Mouse (Mus musculus): ENCODE measurements around the gene Bola1. TPM values are rescaled to one million over a fixed set of nuclear protein-coding genes. Genes with fewer than 3 reads are reported as not detected.
"Not testable (repeated sequence)": the region's sequence is repeated elsewhere in the genome, so short reads cannot be mapped to it uniquely, and the experiment has no call there.

Bola1 gene
- polyA plus RNA-seq, 1 experiment = 12.9 TPM

DNA sequence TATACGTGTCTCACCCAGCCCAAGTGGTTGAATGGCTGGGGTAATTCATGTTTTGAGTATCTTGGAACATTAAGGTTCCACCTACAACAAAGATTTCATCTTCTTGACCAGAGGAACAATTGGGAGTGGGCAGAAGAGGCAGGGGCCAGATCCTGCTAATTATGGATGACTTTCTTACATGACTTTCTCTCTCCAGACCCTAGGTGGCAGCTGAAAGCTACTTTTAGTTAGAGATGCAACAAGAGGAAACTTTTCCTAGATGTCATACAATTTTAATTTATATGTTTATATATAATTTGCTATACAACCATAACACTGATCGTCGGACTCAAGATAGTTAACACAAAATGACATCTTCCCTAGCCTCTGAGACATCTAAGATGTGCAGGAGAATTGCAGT is 11.7 kb downstream of the Bola1 start:
- H3K9me3 ChIP-seq (ENCODE audit: control insufficient read depth, low read length) = no peaks in the 10 kb centered on the region
- no peaks in the 10 kb centered on the region; the same call in 1 of the 2 replicates for H3K4me1 ChIP-seq (ENCODE audit: control insufficient read depth)
- no peak overlapping the region for H3K4me3 ChIP-seq (replicated peaks)
- H3K36me3 ChIP-seq (ENCODE audit: control insufficient read depth) = no peaks in the 10 kb centered on the region
- no peak for TF ChIP-seq TAL1 (IDR thresholded peaks at IDR 0.05; ENCODE audit: low read length)
- TF ChIP-seq GATA1 (IDR thresholded peaks at IDR 0.05; ENCODE audit: low read length) = no peak
- peaks cover 19% of the 10 kb centered on the region for H3K27me3 ChIP-seq (ENCODE audit: control insufficient read depth)

DNA sequence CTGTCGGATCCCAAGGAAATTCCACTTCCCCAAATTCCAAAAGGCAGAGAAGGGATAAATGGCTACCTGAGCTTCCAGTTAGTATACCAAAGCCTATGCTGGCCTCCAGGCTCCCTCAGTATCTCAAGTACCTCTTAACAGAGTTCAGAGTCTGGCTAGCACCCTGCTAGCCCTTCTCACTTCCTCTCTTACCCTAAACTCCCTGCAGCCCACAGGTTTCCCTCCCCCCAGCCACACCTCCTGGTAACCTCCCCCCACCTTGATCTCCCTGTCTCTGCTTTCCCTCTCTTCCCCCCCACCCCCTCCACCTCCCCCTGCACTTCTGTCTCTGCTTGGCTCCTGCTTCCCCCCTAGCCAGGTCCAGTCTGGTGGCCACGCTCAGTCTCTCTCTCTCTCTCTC is 19.8 kb downstream of the Bola1 start:
- no peak for TF ChIP-seq GATA1 (IDR thresholded peaks at IDR 0.05; ENCODE audit: low read length)
- H3K36me3 ChIP-seq (ENCODE audit: control insufficient read depth) = no peaks in the 10 kb centered on the region; the same call in 1 of the 2 replicates
- peaks cover 5% of the 10 kb centered on the region for H3K9me3 ChIP-seq (ENCODE audit: control insufficient read depth, low read length)
- no peaks in the 10 kb centered on the region for H3K27me3 ChIP-seq (ENCODE audit: control insufficient read depth)
- H3K4me1 ChIP-seq (ENCODE audit: control insufficient read depth) = peaks cover 34% of the 10 kb centered on the region
- H3K4me3 ChIP-seq (replicated peaks) = no peak overlapping the region

DNA sequence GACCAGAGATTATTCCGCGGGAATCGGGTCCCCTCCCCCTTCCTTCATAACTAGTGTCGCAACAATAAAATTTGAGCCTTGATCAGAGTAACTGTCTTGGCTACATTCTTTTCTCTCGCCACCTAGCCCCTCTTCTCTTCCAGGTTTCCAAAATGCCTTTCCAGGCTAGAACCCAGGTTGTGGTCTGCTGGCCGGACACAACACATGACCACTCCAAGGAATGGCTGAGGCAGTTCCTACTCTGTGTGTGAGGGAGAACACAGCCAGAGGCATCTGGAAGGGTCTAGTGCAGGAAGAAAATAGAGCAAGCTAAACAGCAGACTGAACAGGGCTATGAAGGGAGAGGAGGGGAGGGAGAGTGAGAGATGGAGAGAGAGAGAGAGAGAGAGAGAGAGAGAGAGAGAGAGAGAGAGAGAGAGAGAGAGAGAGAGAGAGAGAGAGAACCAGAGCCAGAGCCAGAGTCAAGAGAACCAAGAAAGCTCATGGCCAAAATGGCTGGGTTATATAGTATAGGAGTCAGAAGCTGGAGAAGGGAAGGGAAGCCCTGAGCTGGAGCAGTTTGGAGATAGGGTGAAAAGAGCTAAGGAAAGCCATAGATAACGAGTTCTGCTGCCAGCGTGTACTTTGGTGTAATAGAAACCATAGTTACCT is 20.8 kb downstream of the Bola1 start:
- not testable (repeated sequence) for H3K36me3 ChIP-seq (ENCODE audit: control insufficient read depth); H3K4me3 ChIP-seq (replicated peaks); H3K9me3 ChIP-seq (ENCODE audit: control insufficient read depth, low read length); H3K27me3 ChIP-seq (ENCODE audit: control insufficient read depth)
- peaks cover 34% of the 10 kb centered on the region for H3K4me1 ChIP-seq (ENCODE audit: control insufficient read depth)

DNA sequence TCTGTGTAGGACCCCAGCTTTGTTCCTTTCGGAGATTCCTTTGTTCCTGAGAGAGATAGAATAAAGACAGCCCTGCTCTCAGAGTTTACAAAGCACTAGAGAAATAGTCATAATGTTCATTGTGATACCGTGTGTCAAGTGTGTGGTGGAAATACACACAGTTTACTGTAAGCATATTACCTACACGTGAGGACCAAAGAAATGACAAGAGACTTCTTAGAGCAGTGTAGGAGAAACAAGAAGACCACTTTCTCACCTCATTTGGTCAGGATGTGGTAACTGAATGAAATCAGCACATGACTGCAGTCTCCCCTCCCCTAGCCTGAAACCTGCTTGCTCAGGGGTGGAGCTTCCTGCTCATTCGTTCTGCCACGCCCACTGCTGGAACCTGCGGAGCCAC is 21.3 kb downstream of the Bola1 start:
- H3K4me1 ChIP-seq (ENCODE audit: control insufficient read depth) = peaks cover 34% of the 10 kb centered on the region
- TF ChIP-seq TAL1 (IDR thresholded peaks at IDR 0.05; ENCODE audit: low read length) (no peak), GATA1 (IDR thresholded peaks at IDR 0.05; ENCODE audit: low read length) (no peak)

DNA sequence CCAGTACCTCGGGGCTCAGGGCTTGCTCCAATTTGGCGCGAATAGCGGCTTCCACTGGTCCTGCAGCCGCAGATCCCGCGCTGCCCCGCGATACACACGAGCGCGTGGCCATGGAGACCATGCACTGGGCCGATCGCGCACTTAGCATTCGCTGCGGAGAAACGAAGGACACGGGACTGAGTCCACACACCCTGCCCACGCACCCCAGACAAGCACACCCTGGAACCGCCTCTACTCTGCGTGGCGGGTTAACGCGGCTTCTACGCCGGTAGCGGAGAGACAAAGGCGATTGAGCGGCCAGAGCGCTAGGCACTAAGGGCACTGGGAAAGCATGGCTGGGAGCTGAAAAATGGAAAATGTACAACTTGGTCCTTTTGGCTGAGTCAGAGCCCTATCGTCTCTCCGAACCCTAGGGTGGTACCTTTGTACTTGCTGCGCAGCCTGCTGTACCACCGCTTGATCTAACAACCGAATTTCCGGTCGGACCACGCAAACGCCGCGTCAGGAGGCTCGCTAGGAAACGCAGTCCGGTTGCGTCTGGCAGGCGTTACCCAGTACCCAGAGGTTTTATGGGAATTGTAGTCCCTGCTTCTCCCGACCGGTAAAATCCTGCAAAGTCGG is 22.3 kb downstream of the Bola1 start:
- Histone ChIP-seq H3K36me3 (ENCODE audit: control insufficient read depth) (no peaks in the 10 kb centered on the region; the same call in 1 of the 2 replicates), H3K27me3 (ENCODE audit: control insufficient read depth) (peaks cover 19% of the 10 kb centered on the region), H3K9me3 (ENCODE audit: control insufficient read depth, low read length) (peaks cover 5% of the 10 kb centered on the region), H3K4me1 (ENCODE audit: control insufficient read depth) (peaks cover 34% of the 10 kb centered on the region), H3K4me3 (replicated peaks) (peak overlapping the region; percentile 85)
- TF ChIP-seq TAL1 (IDR thresholded peaks at IDR 0.05; ENCODE audit: low read length) (no peak), GATA1 (IDR thresholded peaks at IDR 0.05; ENCODE audit: low read length) (no peak)

More for the DNA sequence above, 21.3 kb downstream of the Bola1 start:
- Histone ChIP-seq H3K27me3 (ENCODE audit: control insufficient read depth) (peaks cover 9% of the 10 kb centered on the region), H3K36me3 (ENCODE audit: control insufficient read depth) (no peaks in the 10 kb centered on the region; the same call in 1 of the 2 replicates), H3K4me3 (replicated peaks) (peak overlapping the region; percentile 85), H3K9me3 (ENCODE audit: control insufficient read depth, low read length) (peaks cover 5% of the 10 kb centered on the region)

DNA sequence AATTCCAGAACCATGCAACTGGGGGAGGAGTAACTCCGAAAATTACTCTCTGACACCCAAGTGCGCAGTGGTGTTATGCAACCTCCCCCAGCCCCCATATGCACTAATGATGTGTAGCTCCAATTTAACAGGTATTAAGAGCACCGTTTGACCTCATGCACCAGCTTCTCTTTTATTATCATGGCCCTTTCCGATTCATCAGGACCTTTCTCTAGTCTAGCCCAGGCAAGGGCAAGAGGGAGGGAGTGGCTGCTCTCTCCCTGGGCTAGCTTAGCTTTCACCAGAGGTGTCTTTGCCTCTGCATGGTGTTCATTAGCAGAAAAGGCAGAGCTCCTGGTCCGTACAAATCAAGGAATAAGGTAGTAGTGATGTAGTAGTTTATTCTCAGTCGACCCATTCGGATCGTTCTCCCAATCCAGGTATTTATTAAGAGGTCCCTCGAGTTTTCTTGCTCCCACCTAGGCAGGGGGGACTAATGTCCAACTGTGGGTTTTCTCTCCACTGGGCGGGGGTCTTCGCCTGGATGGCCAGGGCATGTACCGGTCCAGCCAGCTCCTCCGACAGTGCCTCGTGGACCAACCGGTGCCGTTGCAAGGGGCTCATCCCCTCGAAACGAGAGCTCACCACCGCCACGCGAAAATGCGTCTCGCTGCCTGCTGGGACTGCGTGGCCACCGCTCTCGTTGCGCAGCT is 22.9 kb downstream of the Bola1 start:
- Histone ChIP-seq H3K9me3 (ENCODE audit: control insufficient read depth, low read length) (peaks cover 5% of the 10 kb centered on the region), H3K4me1 (ENCODE audit: control insufficient read depth) (peaks cover 34% of the 10 kb centered on the region), H3K27me3 (ENCODE audit: control insufficient read depth) (peaks cover 23% of the 10 kb centered on the region), H3K36me3 (ENCODE audit: control insufficient read depth) (no peaks in the 10 kb centered on the region; the same call in 1 of the 2 replicates), H3K4me3 (replicated peaks) (peak overlapping the region; percentile 85)
- TF ChIP-seq TAL1 (IDR thresholded peaks at IDR 0.05; ENCODE audit: low read length) (no peak), GATA1 (IDR thresholded peaks at IDR 0.05; ENCODE audit: low read length) (no peak)

DNA sequence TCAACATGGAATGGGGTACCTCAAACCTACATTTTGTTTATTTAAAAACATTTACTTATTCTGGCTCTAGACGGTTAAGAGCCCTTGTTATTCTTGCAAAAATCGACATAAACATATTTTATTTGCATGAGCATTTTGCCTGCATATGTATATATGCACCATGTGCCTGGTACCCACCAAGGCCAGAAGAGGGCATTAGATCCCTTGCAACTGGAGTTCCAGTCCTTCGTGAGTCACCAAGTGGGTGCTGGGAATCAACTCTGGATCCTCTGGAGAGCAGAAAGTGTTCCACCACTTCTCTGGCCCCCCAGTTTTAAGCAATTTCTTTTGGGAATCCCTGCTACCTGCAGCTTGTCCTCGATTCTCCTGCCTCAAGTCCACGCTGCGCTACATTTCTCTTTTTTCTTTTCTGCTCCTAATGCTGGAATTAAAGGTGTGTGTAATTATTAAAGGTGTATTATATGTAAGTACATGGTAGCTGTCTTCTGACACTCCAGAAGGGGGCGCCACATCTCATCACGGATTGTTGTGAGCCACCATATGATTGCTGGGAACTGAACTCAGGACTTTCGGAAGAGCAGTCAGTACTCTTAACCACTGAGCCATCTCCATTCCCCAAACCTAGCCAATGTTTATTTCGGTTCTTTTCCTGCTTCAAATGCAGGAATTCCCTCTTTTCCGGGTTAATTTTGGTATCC is 23.7 kb downstream of the Bola1 start:
- Histone ChIP-seq H3K4me1 (ENCODE audit: control insufficient read depth) (peaks cover 34% of the 10 kb centered on the region), H3K9me3 (ENCODE audit: control insufficient read depth, low read length) (peaks cover 5% of the 10 kb centered on the region), H3K4me3 (replicated peaks) (no peak overlapping the region), H3K36me3 (ENCODE audit: control insufficient read depth) (no peaks in the 10 kb centered on the region; the same call in 1 of the 2 replicates), H3K27me3 (ENCODE audit: control insufficient read depth) (peaks cover 23% of the 10 kb centered on the region)
- TF ChIP-seq GATA1 (IDR thresholded peaks at IDR 0.05; ENCODE audit: low read length) = no peak
- no peak for TF ChIP-seq TAL1 (IDR thresholded peaks at IDR 0.05; ENCODE audit: low read length)

DNA sequence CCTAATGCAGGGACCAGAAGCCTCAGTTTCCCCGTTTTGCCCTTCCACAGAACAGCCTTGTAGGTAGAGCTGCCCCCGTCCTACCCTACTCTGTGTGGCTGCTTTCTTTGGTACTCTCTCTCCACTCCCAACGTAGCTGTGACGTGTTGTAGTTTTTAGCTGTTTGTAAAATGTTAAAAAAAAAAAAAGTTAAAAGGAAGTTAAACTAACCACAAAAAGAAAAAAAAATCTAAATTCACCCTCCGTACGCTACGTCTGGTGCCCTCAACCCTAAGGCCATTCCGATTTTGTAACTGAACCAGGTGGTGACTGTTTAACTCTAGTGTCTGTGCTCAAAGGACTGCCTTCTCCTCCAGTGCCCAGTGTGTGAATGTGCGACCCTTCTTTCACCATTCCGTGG is 24.5 kb downstream of the Bola1 start:
- peaks cover 34% of the 10 kb centered on the region for H3K4me1 ChIP-seq (ENCODE audit: control insufficient read depth)
- H3K27me3 ChIP-seq (ENCODE audit: control insufficient read depth) = peaks cover 30% of the 10 kb centered on the region
- H3K4me3 ChIP-seq (replicated peaks) = no peak overlapping the region
- TF ChIP-seq TAL1 (IDR thresholded peaks at IDR 0.05; ENCODE audit: low read length) (no peak), GATA1 (IDR thresholded peaks at IDR 0.05; ENCODE audit: low read length) (no peak)
- H3K9me3 ChIP-seq (ENCODE audit: control insufficient read depth, low read length) = peaks cover 5% of the 10 kb centered on the region
- no peaks in the 10 kb centered on the region; the same call in 1 of the 2 replicates for H3K36me3 ChIP-seq (ENCODE audit: control insufficient read depth)

DNA sequence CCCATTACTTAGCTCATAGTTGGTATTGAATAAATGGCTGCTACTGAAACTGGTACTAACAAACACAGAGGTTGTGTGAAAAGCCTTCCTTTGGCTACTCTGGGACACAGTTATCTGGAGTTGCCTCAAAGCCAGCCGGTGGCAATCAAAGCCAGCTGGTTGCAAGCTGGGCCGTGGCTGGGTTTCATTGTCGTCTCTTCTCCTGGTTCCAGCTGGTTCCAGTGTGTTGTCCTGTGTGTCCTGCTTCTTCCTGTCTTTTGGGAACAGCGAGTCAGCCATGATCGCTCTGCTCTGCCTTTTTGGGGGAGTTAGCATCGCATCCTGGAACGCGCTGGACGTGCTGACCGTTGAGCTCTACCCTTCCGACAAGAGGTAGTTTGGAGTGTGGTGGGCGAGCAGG is 26.5 kb downstream of the Bola1 start:
- H3K4me3 ChIP-seq (replicated peaks) = no peak overlapping the region
- peaks cover 32% of the 10 kb centered on the region for H3K27me3 ChIP-seq (ENCODE audit: control insufficient read depth)
- TF ChIP-seq TAL1 (IDR thresholded peaks at IDR 0.05; ENCODE audit: low read length) (no peak), GATA1 (IDR thresholded peaks at IDR 0.05; ENCODE audit: low read length) (no peak)
- peaks cover 20% of the 10 kb centered on the region for H3K4me1 ChIP-seq (ENCODE audit: control insufficient read depth)
- peaks cover 5% of the 10 kb centered on the region for H3K9me3 ChIP-seq (ENCODE audit: control insufficient read depth, low read length)
- H3K36me3 ChIP-seq (ENCODE audit: control insufficient read depth) = no peaks in the 10 kb centered on the region; the same call in 1 of the 2 replicates
